Mouse (Mus musculus): ENCODE results near the gene Olfr170. TPM values are rescaled to one million over a fixed set of nuclear protein-coding genes. Genes with fewer than 3 reads are reported as not detected.

Olfr170 gene
- not detected in 2 replicates for polyA plus RNA-seq (2021; fragmentation: Nextera tagmentation)
- long read RNA-seq, experiment 1 = 0 reads
- long read RNA-seq, experiment 2 = 0 reads

DNA sequence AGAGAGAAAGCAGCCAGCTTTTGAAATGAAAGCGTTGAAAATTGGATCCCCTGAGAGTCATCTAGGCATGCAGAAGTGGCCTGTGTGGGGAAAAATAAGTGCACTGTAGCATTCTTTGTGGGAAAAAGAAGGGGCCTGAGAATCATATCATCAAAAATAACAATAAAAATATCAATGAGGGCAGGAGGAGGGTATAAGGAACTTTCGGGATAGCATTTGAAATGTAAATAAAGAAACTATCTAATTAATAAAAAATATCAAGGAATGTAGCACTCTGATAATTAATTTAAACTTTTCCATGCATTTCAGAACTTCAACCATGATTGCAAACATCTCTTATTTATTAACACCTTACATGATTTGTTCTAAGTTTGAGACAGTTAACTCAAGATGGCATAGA, at the start of gene Olfr170:
Gene Olfr170, minus strand, starts transcription at position 101 of the 400 bp plus-strand sequence.

DNA sequence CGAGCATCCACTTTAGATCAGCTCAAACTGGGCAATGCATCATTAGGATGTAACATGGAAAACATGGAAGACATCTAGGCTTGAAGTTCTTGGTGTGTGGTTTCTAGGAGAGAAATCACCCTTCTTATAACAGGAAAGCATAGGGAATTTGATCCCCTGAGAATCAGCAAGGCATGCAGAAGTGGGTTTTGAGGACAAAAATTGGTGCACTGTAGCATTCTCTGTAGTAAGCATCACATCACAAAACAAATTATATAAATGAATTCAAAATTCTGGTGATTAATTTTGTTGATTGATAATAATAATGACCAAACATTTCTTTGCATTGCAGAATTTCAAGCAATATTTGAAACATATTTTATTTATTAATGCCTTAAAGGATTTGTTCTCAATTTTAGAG, 18.1 kb upstream of the Olfr170 start, which contains the start of gene Olfr171:
Gene Olfr171, minus strand, starts transcription at position 101 of the 400 bp plus-strand sequence.

DNA sequence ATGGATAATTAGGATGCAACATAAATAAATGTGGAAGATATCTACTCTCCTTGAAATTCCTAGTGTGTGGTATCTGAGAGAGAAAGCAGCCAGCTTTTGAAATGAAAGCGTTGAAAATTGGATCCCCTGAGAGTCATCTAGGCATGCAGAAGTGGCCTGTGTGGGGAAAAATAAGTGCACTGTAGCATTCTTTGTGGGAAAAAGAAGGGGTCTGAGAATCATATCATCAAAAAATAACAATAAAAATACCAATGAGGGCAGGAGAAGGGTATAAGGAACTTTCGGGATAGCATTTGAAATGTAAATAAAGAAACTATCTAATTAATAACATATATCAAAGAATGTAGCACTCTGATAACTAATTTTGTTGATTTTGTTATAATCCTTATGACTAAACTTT, 40.0 kb downstream of the Olfr170 start, which contains the start of gene Olfr169:
Gene Olfr169, minus strand, starts transcription at position 101 of the 400 bp plus-strand sequence.

Other genes starting within 250 kb of the Olfr170 start
- not detected in 2 replicates for gene Olfr165, start 188.7 kb downstream of the Olfr170 start, polyA plus RNA-seq (2021; fragmentation: Nextera tagmentation)
- gene Olfr166, start 128.2 kb downstream of the Olfr170 start, polyA plus RNA-seq (2021; fragmentation: Nextera tagmentation) = not detected in 2 replicates
- gene Olfr167, start 89.6 kb downstream of the Olfr170 start, polyA plus RNA-seq (2021; fragmentation: Nextera tagmentation) = not detected in 2 replicates
- not detected in 2 replicates for gene Olfr168, start 76.3 kb downstream of the Olfr170 start, polyA plus RNA-seq (2021; fragmentation: Nextera tagmentation)
- gene Olfr169, start 40.1 kb downstream of the Olfr170 start, polyA plus RNA-seq (2021; fragmentation: Nextera tagmentation) = not detected in 2 replicates
- gene Olfr171, start 18.0 kb upstream of the Olfr170 start, polyA plus RNA-seq (2021; fragmentation: Nextera tagmentation) = not detected in 2 replicates
- not detected in 2 replicates for gene Lamp3, start 94.5 kb upstream of the Olfr170 start, polyA plus RNA-seq (2021; fragmentation: Nextera tagmentation)
- gene B3gnt5, start 148.3 kb upstream of the Olfr170 start, polyA plus RNA-seq (2021; fragmentation: Nextera tagmentation) = 0.35 and 0.56 TPM in 2 replicates